Mouse (Mus musculus) erythroblast, adult 5-6 weeks (primary cell): ENCODE results near the gene Duoxa1. TPM values are rescaled to one million over a fixed set of nuclear protein-coding genes. Genes with fewer than 3 reads are reported as not detected.
"Not testable (repeated sequence)": the region's sequence is repeated elsewhere in the genome, so short reads cannot be mapped to it uniquely, and the experiment has no call there.

Experiments used
- ATAC-seq: replicated peaks from 2 replicates; pipeline ENCODE4 v1.8.0; 2016; ENCODE audit warnings: moderate number of reproducible peaks, mild to moderate bottlenecking, moderate TSS enrichment, inconsistent platforms; ENCODE audit not compliant: poor library complexity, low FRiP score, severe bottlenecking
- total RNA-seq, 2 experiments: library from RNA; stranded (forward) in 1 of 2; stranded (reverse) in 1 of 2; fragments of 150-400 nt in 1 of 2; fragments of 200-764, 138-1000 nt in 1 of 2; gene quantifications; 2 replicates each; pipeline versions ENCODE4 v1.2.3 to v1.2.4; 2015 to 2017; ENCODE audit warnings: low replicate concordance in 2 of 2

The Duoxa1 gene
- total RNA-seq (2015; ENCODE audit: low replicate concordance) (0.77 TPM in 1 of 2 replicates, not detected in the other), total RNA-seq (2017; ENCODE audit: low replicate concordance) (not detected in 2 replicates)

GRCm38 (mm10) chr2:122313536-122313935, at the start of gene Duoxa1:
Duoxa1 (minus strand) TSS chr2:122313730.
- ATAC-seq, result no peak

GRCm38 (mm10) chr2:122362622-122363523, 49.3 kb upstream of the Duoxa1 start:
- no peak for ATAC-seq

- ATAC-seq, result no peak
Observed at GRCm38 (mm10) chr2:122361868-122362621, 48.5 kb upstream of the Duoxa1 start.

- no peak for ATAC-seq
Observed at GRCm38 (mm10) chr2:122361181-122361580, 47.7 kb upstream of the Duoxa1 start.

GRCm38 (mm10) chr2:122360310-122360709, 46.8 kb upstream of the Duoxa1 start:
- ATAC-seq, result no peak

- no peak for ATAC-seq
Observed at GRCm38 (mm10) chr2:122356187-122356586, 42.7 kb upstream of the Duoxa1 start.

GRCm38 (mm10) chr2:122355389-122355788, 41.9 kb upstream of the Duoxa1 start:
- no peak for ATAC-seq

- ATAC-seq, result no peak
Observed at GRCm38 (mm10) chr2:122354191-122354929, 40.8 kb upstream of the Duoxa1 start.

- ATAC-seq, result no peak
Observed at GRCm38 (mm10) chr2:122353765-122354164, 40.2 kb upstream of the Duoxa1 start.

GRCm38 (mm10) chr2:122352992-122353391, 39.5 kb upstream of the Duoxa1 start:
- ATAC-seq, result no peak

- ATAC-seq, result no peak
Observed at GRCm38 (mm10) chr2:122351931-122352329, 38.4 kb upstream of the Duoxa1 start.

GRCm38 (mm10) chr2:122351156-122351930, 37.8 kb upstream of the Duoxa1 start:
- ATAC-seq, result no peak

- 0 out of 2 replicates have a peak, but pooled peaks have one; percentile 13 for ATAC-seq
Observed at GRCm38 (mm10) chr2:122349136-122349785, 35.7 kb upstream of the Duoxa1 start.

- ATAC-seq, result peak; percentile 84
Observed at GRCm38 (mm10) chr2:122348531-122349131, 35.1 kb upstream of the Duoxa1 start.

- no peak for ATAC-seq
Observed at GRCm38 (mm10) chr2:122347257-122347656, 33.7 kb upstream of the Duoxa1 start.

GRCm38 (mm10) chr2:122346164-122346563, 32.6 kb upstream of the Duoxa1 start:
- not testable (repeated sequence) for ATAC-seq

- ATAC-seq, result no peak
Observed at GRCm38 (mm10) chr2:122345106-122345893, 31.8 kb upstream of the Duoxa1 start.

- ATAC-seq, result no peak
Observed at GRCm38 (mm10) chr2:122337291-122337690, 23.8 kb upstream of the Duoxa1 start.
